Mouse (Mus musculus): ENCODE results near the gene Mcub.

Mcub gene

DNA sequence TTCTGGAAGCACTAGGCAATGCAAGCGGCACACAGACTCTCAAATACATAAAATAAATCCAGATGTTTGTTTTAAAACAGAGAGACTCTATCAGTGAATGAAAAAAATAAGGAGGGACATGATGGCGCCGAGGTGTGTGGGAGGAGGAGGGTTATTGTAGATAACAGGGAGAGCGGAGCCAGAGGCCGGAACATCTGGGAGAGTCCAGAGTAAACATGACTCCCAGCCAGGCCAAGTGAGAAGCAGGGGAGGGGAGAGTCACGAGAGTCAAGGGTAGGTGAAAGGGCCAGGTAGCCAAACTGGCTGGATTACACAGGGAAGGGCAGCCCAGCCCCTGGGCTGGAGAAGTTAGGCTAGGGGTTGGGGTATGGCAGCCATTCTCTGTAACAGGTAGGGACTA is 73.4 kb downstream of the Mcub start:
- in situ Hi-C loops (cut with MseI, MboI): no loop called here

DNA sequence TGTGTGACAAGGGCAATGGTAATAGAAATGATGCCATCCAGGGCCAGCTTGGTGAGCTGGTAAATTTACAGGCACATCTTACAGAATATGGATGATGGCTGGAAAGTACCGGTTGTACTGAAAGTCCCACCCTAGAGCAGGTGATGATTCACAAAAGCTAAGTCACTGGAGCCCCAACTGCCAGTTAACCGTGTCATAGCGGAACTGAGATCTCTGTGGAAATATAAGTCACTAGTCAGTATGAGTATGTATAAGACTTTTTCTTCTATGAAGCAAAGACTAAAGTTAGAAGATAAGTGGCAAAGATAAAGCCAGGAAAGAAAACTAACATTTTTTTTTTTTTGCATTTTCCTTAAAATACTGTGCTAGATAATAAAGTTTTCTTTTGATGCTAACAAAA is 76.9 kb downstream of the Mcub start:
- in situ Hi-C loops (cut with MseI, MboI): no loop called here

DNA sequence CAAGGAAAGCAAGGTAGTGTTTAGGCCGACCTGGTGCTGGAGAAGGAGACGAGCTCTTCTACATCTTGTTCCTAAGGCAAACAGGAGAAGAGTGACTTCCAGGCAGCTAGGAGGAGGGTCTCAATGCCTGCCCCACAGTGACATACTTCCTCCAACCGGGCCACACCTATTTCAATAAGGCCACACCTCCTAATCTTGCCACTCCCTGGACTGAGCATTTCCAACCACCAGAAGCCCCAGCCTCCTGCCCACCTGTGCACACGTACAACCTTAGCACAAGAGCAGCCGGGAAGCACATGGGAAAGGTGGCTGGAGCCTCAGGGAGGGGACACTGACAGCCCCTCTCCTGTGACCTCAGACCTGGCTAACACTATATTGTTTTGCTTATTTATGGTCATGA is 78.0 kb downstream of the Mcub start:
- in situ Hi-C loops (cut with MseI, MboI): no loop called here

GRCm38 (mm10) chr3:129887779-129888517 is 82.1 kb downstream of the Mcub start:
- in situ Hi-C loops (cut with MseI, MboI): no loop called here

DNA sequence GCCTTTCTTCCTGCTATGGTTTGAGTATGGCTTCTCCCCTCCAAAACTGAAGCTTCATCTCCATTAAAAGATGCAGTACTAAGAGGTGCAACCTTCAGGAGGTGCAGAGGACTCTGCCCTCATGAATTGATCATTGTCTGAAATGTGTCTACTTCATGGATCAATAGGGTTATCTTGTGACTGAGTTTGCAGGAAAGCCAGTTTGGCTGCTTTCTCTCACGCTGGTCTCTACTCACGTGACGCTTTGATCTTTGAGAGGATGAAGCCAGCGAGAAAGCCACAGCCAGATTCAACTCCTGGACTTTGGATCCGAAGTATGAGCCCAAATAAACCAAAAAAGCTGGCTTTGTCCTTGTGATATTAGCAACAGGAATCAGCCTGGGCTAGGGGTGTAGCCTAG is 83.6 kb downstream of the Mcub start:
- in situ Hi-C loops (cut with MseI, MboI): no loop called here

DNA sequence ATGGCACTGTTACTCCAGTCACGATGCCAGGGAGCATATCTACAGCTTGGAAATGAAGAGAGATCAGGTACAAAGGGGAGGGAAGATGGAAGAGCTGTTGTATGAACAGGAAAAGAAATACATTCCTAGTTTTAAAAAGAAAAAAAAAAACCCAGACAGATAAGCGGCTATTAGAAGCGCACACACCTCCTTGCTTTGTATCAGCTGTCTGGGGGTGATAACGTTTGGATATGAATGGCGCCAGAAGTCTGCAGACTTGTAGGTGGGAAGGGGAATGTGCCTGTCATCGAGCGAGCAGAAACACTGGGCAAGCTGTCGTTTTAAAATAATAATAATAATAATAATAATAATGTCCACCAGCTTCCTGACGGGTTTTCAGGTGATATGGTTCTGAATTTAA is 84.4 kb downstream of the Mcub start:
- in situ Hi-C loops (cut with MseI, MboI): no loop called here

GRCm38 (mm10) chr3:129880925-129881593 is 88.9 kb downstream of the Mcub start:
- in situ Hi-C loops (cut with MseI, MboI): no loop called here

- in situ Hi-C loops (cut with MseI, MboI): no loop called here
Observed at GRCm38 (mm10) chr3:129879913-129880312, 90.1 kb downstream of the Mcub start.

- in situ Hi-C loops (cut with MseI, MboI): no loop called here
Observed at GRCm38 (mm10) chr3:129879131-129879757, 90.8 kb downstream of the Mcub start.

- in situ Hi-C loops (cut with MseI, MboI): no loop called here
Observed at GRCm38 (mm10) chr3:129878405-129879021, 91.5 kb downstream of the Mcub start, which contains the start of gene Pla2g12a. Gene Pla2g12a (plus strand): TSS chr3:129878606.

GRCm38 (mm10) chr3:129877327-129877726 is 92.7 kb downstream of the Mcub start:
- in situ Hi-C loops (cut with MseI, MboI): no loop called here
